Mouse (Mus musculus) kidney, adult 11 months (tissue): ENCODE data around the gene Epn3.

Experiments used
- DNase-seq: peaks from one replicate; pipeline ENCODE4 v3.0.0; 2022

Epn3 gene

DNA sequence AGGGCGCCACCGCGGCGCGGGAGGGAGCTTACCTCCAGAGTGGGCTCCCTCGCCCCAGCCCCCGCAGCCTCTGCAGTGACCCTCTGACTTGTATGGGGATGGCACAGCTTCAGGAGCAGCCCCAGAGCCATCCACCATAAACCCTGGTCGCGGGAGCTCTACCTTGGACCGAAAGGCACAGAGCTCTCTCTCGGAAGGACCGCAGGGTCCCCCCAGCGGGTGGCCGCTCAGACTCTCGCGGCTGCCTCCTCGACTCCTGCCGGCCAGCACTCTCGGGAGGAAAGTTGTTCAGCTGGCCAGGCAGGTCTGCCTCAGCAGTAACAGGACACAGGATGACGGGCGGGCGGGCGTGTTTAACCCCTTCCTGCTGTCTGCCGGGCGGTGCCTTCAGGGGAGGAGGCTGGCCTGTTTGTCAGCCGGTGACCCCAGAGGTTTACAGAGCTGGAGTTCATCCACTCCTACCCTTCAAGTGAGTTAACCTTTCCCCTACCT is at the start of gene Epn3:
TSS of gene Epn3 (minus strand) at position 314 of the 492 bp plus-strand sequence.
- peak; percentile 63 for DNase-seq

DNA sequence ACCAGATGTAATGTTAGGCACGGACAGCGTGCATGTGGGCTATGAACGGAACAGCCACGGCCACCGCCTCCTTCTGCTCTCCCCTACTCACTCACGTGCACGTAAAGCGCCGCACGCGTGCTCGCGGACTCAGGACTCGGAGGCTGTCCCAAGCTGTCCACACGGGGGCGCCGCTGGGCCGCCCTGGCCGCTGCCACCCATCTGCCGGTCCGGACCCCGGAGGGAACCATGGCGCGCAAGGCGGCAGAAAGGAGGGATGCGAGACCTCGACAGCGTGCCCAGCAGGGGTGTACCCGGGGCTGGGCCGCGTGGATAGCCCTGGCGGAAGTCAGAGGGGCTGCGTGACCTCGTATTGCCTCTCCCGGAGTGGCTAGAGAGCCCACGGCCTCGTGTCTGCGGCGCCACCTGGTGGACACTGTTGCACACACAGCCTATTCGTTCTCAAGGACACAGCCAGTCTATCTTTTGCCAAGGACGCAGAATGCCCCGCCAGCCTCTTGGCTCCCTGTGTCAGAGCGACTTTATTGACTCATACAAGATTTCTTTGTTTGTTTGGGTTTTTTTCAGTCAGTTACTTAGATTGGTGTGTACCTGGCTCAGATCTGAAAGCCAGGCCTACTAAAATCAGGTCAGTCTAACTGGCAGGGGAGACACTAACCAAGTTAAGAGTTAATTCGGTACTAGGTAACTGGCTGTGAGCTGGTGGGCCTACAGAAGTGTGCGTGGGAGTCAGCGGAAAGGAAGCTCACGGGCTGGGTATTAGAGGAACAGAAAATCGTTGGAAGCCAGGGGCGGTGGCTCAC is 49.3 kb upstream of the Epn3 start, which contains the start of gene Rsad1:
TSS of gene Rsad1 (minus strand) at position 368 of the 803 bp plus-strand sequence.
- peak; percentile 94 for DNase-seq

DNA sequence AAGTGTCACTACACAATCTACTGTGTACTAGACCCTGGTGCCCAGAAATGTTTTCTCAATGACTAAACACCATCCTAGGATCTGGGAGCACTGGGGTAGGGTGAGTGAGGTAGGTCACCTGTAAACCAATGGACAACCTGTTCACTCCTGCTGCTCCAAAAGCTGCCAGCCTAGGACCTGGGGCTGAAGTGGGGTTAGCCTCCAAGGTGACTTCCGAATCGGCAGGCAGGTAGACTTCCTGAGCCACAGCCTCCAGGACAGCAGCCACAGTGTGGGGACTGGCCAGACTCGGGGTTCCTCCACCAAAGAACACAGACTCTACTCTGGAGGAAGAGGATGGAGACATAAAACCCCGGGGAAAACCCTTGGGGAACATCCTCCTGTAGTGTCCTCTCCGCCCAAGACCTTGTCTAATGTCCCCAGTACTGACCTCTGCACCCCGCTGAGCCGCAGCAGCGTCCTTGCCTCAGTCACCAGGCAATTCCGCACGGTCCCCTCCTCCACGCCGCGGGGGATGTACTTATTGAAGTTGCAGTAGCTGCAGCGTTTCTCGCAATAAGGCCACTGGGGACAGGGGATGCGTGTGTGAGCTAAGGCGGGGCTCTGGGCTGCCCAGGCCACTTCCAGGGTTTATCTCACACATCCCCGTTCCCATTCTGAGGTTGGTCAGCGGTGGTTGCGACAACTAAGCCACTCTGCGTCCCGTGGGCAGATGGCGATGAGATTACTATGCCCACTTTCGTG is 48.4 kb upstream of the Epn3 start:
- peak; percentile 62 for DNase-seq

DNA sequence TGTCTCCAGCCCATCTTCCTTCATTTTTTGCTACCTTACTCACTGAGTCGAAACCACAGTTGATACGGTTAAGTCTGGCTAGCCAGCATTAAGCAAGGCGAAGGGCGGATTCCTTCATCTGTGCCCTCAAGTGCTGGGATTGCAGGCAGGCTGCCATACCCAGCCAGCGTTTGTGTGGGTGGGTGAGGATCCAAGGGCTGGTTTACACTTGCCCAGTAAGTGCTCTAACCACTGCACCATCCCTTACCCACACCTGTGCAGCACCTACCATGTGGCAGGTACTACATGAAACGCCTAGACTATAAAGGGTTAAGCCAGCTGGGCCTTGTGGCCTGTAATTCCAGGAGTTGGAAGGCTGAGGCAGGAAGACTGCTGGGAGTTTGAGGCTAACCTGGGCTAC is 47.5 kb upstream of the Epn3 start:
- DNase-seq = no peak

DNA sequence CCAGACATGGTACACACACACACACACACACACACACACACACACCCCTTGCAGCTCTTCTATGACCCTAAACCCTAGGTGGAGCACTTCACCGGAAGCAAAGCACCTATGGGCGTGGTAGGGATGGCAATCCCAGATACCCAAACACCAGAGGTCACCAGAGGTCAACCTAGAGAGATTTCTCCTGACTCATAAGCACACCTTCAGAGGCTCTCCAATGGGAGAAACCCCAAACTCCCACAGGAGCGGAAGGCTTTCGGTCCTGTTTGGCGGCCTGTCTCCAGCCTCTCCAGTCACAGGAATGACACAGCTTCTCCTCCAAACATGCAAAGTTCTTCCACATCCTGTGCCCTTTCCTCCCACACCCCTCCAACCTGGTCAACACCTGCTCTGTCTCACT is 46.6 kb upstream of the Epn3 start:
- no peak for DNase-seq

DNA sequence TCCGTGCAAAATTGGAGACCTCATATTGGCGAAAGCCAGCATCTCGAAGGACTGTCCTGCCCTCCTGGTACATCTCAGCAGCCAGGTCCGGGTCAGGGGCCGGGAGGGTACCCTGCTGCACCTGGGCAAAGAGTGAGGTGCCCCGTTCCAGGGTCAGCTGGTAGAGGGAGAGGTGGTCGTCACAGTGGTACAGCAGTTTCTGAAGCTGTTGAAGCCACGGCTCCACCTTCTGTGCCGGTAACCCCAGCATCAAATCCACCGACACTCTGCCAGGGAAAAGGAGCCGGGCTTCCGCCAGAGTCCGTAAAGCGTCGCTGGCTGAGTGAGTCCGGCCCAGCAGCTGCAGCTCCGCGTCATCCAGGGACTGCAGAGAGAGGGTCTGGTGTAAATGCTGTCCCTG is 44.6 kb upstream of the Epn3 start:
- no peak for DNase-seq

DNA sequence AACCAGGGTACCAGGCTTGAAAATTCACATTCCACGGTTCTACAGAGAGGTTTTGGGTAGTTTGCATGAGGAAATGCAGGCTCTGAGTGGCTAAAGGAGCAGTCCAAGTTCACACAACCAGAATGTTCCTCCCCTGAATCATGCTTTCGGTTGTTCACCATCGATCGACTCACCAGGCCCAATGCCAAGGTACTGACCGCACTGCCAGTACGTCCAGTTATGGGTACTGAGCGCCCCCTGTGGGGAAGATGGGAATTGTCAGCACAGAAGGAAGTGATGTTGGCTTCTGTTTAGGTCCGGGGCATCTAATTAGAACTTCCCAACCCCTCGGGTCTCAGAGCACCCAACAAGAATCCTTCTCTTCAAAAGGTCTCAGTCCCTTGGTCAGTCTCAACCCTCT is 44.2 kb upstream of the Epn3 start:
- peak; percentile 86 for DNase-seq

DNA sequence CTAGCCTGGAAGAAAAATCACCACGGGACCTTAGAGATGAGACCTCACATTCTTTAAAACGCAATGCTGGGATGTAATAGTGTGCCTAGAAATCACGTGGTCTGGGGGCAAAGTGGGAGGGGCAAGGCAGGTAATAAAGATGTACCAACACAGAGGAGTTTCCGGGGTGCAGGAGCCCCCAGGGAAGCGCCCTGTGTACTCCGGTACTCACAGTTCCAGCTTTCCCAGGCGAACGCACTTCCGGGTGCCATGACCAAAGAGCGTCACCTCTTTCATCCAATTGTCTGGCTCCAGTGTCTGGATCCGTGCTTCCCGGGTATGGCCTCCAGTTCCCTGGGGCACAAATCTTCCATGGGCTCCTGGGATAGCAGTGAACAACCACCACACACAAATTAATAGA is 43.6 kb upstream of the Epn3 start:
- DNase-seq = no peak

DNA sequence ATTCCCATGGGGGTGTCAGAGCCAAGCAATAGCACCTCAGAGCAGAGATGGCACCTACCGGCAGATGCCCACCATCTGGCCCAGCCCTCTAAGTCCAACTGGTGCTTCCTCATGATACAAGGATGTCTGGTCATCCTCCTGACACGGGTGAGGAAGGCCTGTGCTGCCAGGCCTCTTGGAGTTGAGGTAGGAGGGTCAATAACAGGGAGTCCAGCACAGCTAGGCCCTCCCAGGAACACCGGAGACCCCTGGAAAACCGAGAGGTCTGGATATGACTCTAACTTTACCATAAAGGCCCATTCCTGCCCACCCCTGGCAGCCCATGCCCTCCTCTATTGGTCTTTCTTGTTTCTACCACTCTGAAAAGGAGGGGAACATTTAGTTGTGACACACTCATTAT is 42.6 kb upstream of the Epn3 start:
- DNase-seq = no peak

DNA sequence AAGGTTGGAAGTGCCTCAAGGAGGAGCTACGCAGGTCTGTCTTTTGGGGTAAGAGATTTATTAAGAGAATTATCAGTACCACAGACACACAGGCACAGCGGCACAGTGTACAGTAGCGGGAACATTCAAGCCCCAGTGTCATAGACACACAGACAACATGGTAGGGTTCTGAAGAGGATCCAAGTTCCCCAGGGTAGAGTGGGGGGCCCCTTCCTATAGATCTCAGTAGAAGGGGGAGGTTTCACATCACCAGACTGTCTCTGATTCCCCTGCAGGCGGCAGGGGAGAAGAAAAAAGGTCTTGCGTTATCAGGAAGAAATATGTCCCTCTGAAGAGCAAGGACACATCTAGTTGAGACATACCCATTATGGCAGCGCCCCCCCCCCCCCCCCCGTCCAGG is 40.0 kb upstream of the Epn3 start:
- DNase-seq = no peak

DNA sequence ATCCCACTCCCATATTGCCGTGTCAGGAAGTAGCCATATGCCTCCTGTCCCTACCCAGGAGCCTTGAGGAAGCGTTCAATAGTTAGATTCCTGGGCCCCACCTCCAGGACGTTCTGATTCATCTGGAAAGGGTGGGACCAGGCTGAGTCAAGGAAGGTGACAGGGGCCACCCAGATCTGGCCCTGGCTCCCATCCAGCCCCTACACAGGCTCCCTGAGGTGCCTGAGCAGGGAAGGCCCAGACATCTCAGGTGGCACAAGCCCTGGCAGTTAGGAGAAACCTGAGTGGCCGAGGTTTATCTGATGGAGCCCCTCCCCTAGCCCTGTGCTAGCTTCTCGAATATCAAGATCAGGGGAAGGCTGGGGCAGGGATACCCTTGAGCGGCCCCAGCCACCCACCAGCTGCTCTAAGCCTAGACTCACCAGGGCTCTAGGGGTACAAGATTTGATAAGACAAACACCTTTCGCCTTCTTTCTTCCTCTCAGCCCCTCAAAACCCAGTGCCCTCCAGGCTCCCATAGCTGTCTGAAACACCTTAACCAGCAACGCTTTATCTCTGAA is 39.0 kb upstream of the Epn3 start:
- DNase-seq = no peak

DNA sequence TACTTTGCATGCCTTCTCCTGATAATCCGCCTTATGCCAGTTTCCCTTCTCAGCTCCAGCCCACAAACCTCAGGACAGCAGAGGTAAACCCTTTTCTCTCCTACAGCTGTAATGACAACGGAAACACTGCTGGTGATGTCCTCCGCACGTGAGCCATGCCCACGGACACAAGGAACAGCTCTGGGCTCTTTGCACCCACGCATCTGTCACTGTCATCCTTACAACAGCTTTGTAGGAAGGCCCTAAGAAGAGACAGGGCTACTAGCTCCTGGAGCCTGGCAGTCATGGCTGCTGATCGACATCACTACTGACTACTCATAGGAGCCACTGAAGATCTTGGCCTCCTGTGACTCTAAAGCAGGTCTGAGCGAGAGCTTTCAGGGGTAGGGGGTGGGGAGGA is 33.4 kb upstream of the Epn3 start:
- no peak for DNase-seq

DNA sequence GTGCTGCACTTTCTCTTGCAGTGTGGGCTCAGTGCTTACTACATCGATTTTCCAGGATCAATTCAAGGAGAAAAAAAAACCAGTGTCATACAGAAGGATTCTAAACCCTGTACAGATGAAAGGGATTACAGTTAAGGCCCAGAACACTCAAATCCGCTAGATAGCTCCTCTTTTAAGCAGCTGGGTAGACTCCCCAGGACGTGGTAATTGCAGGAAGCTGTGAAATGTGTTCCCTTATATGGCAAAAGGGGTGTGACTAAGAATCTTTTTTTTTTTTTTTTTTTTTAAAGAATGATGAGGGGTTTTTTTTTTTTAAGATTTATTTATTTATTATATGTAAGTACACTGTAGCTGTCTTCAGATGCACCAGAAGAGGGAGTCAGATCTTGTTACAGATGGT is 29.1 kb upstream of the Epn3 start:
- DNase-seq = no peak

DNA sequence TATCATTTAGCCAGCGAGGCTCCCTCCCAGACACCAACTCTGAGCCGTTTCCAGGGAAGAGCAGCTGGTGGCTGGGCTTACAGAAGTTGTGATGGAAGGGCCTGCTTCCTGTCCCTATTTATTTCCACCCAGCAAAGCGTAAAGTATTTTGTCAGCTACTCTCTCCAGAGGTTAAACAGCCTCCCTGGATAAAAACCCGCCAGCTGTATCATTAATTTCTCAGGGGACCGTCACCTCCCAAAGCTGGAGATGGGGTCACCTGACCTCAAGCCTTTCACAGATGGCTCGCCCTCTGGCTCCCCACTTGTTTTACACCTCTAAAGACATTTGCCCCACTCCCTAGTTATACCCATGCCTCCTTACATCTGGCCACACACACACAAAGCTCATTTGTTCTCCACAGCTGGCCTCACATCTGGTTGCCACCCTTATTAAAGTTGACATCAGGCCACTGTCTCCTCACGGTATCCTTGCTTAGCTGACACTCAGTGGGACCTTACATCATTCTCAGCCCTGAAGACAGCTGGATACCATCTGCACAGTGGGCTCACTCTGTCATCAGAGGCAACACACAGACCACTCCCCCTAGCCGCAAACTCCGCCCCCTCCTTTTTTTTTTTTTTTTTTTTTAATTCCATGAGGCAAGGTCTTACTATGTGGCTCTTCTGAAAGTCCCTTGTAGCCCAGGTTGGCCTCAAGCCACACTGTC is 26.6 kb upstream of the Epn3 start:
- DNase-seq = no peak

DNA sequence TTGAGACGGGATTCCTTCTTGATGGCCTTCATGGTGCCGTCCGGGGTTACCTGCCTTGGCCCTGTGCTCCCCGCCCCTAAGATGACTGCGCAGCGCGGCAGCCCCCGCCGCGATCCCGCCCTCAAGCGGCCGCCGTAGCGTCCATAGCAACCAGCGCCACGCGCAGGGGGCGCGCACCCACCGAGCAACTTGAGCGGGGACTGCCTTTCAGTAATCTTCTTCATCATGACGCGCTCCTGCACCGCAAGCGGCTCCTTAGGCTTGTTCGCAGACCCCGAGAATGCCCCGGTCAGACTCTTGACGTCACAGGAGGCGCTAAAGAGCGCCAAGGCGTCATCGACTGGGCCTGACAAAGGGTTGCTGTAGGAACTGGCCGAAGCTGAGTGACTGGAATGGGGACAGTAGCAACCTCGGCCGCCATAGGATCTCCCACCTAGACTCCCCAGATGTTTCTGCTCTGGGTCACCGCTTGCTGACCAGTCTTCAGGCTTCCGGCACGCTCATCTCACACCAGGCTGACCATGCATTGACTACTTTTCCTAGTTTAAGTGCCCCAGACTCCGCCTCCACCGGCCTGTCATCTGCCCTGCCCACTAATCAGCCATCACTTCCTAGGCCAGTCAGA is 21.6 kb upstream of the Epn3 start, which contains the start of gene Mycbpap:
TSS of gene Mycbpap (minus strand) at position 524 of the 625 bp plus-strand sequence.
- DNase-seq = peak; percentile 62

DNA sequence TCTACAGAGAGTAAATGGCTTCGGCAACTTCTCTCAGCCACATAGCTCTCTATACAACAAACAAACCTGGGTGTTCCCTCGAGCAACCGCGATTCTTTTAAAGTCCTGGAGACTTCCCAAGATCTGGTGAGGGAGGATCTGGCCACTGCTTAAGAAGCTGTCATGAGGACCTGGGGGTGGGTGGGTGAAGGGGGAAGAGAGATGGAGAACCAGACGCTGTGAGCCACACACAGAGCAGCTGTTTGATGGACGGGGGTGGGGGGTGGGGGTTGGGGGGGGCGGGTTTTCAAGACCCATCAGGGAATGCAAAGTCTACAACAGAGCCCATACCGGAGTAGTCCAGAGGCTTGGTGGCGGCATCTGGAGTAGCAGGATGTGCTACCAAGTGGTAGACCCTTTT is 13.7 kb upstream of the Epn3 start:
- DNase-seq = no peak

DNA sequence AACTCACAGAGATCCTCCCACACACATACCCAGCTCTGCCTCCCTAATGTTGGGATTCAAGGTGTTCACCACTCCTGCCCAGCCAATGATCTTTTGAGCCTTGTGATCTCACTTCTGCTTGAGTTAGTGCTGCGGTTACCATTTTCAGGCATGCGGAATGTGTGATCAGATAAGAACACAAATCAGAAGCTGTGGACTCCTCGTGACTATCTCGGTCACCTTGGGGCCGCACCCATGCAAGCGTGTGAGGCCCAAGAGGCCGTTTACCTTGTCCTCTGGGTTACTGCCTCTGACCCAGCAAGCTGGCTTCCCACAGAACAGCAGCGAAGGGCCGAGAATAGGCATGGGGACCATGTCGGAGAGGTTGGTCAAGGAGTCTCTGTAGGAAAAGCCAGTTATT is 9.2 kb upstream of the Epn3 start:
- peak; percentile 72 for DNase-seq

DNA sequence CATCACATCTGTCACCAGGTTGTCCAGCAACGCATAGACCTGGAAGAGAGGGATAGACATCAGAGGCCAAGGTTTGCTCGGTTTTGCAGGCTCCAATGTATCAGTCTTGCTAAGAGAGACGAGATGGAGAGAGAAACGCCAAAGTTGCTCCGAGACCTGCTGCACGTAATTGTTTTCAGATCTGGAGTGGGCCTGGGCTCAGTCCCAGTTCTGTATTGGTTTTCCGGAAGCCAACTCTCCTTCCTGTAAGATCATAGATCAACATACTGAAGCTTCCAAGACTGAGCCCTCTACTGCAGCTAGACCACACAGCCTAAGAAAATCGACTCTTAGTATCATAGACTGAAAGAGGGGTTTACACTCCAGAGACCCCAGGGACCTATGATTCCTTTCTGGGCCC is 1.7 kb upstream of the Epn3 start:
- DNase-seq = no peak

DNA sequence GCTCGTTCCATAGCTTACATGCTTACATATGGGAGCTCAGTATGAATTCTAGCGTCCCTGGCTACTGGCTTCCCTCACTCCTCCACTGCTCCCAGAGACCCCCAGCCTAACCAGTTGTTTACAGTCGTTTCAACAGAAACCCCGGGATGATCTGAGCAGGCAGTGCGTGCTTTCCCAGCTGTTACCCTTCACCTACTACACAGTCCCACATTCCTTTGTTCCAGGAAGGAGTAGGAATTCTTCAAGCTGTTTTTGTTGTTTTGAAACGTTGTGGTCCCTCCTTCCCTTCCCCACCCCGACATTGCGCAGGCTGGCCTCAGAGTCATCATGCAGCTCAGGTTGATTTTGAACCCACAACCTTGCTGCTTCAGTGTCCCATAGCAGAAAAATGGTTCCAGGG is 588 bp upstream of the Epn3 start:
- no peak for DNase-seq

DNA sequence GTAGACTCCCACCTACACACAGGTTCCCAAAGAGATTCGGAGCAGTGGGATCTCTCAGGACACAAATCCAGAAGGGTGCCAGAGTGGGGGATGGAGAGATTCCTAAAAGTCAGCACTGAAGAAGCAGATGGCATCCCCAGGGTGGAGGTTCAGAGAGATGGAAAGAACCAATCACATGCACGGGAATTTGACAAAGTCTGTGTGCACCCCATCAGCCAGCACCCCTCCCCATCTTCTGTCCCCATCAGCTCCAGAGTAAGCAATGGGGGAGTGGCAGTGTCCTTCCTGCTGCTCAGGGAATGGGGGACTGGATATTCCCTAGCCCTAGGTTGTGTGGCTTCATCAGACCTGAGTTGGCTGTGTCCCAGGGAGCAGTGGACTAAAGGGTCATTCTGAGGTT is 739 bp downstream of the Epn3 start:
- peak; percentile 36 for DNase-seq

DNA sequence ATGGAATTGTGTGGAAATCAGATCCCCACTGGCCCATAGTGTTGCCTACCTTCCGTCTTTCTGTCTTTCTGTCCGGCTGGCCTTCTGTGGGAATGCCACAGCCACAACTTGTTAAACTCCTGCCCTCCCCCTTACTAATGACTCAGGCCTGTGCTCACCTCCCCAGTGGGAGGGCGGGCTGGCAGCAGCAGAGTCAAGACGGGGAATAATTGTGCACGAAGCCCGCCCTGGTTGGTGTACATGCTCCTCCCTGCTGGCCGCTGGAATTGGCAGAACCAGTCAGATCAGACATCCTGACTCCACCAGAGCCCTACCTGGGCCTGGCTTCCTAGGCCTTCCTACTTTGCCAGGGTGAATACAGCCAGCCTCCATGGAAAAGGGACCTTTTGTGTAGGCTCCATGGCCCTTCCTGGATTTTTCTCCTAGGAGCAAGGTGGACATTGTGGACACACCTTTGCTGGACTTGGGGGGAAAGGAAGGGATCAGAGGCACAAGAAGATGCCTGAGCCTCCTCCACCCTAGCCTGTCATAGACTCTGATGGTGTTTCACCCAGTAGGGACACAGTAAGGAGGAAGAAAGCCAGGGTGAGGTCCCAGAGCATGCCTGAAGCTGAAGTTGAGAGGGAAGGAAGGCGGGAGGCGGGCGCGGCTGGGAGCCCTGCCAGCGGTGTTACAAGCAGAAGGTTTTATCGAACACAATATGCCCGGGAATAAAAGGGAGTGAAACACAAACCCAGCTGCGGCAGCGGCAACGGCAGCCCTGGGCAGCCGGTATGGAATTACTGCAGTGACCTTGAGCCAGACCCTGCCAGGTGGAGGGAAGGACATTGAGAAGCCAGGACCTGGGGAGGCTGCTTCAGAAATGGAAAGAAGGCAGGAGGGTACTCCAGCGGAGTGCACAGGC is 1.4 kb downstream of the Epn3 start:
- peak; percentile 90 for DNase-seq

DNA sequence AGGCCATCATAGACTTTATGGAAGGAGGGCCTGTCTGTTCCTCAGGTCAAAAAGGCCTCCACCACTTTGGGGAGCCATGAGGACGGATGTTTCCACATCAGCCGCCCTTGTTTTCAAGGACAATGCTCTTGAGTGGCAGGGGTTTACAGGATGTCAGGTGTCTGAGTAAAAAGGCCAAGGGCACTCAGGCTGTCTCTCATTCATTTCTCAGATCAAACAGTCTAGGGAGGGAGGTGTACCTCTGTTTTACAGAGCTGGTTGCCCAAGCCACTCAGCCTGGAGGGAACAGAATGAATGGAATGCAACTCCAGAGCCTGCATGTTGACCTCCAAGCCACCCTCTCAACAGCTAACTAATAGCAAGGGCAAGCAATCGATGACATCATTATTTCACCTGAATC is 4.4 kb downstream of the Epn3 start:
- DNase-seq = peak; percentile 66
